Mouse (Mus musculus) thymus, postnatal 10 days (tissue): Measurements from ENCODE around the gene Tmem231.

Experiments used
- DNase-seq, 2 experiments: peaks; one replicate each; pipeline ENCODE4 v3.0.0; 2021; ENCODE audit warnings: low spot score in 2 of 2

Gene Tmem231

GRCm38 (mm10) chr8:111909621-111910450 is 23.8 kb downstream of the Tmem231 start, which contains the start of gene Chst5:
TSS of gene Chst5 (minus strand) at chr8:111910447.
- no peak for DNase-seq

GRCm38 (mm10) chr8:111905500-111906121 is 28.1 kb downstream of the Tmem231 start:
- DNase-seq: no peak

DNA sequence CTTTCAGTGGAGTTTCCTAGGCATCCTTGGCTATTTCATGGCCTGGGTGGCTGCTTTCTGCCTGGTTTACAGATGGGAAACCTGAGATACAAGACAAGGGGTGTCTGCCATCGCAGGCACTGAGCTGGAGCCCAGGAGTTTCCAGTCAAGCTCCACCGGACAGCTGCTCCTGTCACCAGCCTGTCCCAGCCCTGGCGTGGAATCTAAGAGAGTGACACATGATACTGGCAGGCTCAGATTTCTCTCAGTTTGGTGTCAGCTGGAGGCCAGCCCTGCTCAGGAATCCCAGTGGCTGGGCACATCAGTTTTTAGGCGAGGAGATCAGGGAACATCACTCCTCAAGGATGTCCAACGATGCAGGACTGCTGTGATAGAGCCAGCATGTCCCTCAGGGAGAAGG is 31.6 kb downstream of the Tmem231 start:
- no peak for DNase-seq

GRCm38 (mm10) chr8:111898586-111898985 is 35.1 kb downstream of the Tmem231 start:
- no peak for DNase-seq

DNA sequence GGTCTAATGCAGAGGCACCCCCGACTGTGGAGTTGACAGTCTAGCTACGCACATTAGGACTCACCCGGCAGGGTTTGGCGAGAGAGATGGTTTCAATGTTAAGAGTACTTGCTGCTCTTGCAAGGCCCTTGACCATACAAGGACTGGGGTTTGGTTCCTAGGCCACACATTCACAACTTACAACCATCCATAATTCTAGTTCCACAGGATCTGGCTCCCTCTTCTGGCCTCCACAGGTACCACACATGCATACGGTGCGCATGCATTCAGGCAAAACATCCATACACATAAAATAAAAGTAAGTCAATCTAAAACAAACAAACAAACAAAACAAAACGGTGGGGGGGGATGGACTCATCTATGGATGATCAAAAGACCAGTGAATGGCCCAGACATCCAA is 38.7 kb downstream of the Tmem231 start:
- DNase-seq: no peak

- DNase-seq: no peak
Measured at GRCm38 (mm10) chr8:111892615-111893014, 41.1 kb downstream of the Tmem231 start.

DNA sequence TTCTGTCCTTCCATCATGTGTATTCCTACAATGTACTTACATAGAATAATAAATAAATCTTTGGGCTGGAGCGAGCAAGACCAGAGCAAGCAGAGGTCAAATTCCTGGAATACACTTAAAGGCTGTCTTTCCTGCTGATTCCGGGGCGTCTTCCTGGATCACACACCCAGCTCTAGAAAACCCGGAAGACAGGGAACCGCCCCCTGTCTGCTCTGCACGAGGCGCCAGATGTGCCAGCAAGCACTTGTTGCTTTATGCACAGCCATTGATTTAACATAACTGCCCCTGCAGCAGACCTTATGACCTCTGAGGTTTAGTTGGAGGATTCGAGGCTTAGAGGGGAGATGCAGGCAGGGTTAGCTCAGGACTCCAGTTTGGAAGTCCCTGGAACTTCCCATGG is 41.7 kb downstream of the Tmem231 start:
- no peak for DNase-seq

- DNase-seq: no peak
Measured at GRCm38 (mm10) chr8:111890911-111891303, 42.8 kb downstream of the Tmem231 start.

DNA sequence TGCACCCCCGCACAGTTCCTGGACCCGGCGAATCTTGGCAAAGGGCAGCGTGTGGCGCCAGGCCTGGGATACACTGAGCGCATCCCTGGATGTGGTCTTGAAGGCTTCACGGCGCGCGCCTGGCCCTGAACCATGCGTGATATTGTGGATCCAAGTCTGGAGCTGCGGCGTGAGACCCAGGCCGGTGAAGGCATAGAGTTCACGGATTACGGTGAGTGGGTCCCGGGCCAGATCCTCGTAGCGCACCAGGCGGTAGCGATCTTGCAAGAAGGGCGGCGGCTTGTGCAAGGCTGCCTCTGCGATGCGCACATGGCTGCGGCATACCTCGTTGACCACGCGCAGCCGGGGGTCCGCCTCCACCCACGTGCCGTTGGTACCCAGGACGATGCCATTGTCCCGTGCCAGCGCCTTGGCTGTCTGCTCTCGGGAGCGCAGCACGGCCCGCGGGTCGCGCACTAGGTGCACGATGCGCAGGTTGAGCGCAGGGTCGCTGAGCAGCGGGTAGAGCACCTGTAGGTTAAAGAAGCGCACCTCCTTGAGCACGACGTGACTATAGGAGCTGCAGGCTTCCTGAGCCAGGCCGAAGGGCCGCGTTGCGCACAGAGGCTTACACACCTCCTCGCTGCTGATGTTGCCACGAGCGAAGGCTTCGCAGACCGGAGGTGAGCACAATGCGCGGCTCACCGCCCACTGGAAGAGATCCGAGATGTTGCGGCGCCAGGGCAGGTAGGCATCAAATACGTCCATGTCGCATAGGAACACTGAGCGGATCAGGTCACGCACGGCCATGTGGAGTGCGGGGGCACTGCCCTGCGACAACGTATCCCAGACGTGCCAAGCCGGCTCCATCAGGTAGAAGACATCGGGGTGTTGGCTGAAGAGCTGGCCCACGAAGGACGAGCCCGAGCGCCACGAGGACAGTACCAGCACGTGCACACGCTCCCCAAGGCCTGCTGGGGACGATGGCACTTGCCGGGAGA is 43.5 kb downstream of the Tmem231 start:
- DNase-seq: no peak

DNA sequence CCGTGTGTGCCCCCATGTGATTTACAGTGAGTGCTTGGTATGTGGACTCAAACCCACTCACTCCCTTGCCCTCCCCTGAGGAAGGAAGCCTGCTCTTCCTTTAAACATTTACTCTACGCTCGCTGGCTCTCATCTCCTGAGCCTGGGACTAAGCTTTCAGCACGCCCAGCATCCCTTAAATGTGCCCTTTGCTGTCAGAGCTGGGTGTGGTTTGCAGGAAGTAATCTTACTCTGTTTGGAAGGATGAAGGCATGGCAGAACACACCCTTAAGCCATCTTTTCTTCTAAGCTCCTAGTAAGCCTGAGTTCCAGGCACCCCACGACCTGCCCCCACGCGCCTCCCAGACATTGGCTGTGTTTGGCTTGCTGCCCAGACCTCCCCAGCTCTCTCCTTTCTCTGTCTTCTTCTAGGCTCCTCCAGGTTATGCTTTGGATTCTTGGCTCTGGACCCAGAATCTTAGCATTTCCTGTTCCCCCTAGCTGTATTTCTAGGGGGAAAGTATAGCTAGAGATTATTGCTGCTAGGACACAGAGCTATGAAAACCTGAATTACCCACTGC is 45.5 kb downstream of the Tmem231 start:
- no peak for DNase-seq

DNA sequence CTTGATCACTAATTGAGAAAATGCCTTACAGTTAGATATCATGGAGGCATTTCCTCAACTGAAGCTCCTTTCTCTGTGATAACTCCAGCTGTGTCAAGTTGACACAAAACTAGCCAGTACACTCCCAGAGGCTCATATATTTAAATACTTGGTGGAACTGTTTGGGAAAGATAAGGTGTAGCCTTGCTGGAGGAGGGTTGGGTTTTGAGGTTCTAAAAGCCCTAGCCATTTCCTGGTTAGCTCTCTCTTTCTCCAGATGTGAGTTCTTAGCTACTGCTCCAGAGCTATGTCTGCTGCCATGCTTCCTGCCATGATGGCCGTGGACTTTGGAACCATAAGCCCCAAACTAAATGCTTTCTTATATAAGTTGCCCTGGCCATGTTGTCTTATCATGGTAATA is 46.2 kb downstream of the Tmem231 start:
- no peak for DNase-seq

- no peak for DNase-seq
Measured at GRCm38 (mm10) chr8:111883615-111884014, 50.1 kb downstream of the Tmem231 start.

DNA sequence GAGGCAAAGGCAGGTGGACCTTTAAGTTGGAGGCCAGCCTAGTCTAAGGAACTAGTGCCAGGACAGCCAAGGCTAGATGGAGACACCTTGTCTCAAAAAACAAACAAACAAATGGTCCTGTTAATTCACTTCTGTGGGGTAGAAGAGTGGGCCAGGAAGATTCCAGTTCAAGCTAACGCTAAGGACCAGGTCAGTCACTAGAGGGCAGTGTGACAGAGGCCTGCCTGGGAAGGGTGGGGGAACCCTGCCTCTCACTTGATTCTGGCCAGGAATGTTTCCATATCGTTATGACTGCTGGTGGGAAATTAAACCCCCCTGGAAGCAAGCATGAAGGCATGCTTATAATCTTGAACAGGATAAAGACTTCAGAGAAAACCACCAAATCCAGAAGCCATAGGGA is 52.1 kb downstream of the Tmem231 start:
- DNase-seq: peak in 1 of 2 experiments; percentile 49

DNA sequence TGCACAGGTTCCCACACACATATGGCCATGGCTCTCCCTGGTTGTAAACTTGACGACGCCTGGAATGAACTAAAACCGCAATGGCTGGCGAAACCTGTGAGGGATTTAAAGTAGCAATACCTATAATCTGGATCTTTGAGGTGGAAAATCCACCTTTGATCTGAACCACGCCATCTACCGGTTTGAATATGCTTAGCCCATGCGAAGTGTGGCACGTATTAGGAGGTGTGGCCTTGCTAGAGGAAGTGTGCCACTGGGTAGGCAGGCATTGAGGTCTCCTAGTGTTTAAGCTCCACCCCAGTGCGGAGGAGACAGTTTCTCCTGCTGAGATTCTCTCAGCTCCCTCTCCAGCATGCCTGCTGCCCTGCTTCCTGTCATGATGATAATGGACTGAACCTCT is 56.0 kb downstream of the Tmem231 start:
- no peak for DNase-seq

- DNase-seq: peak; percentile 93 to 98
Measured at GRCm38 (mm10) chr8:111876355-111876948, 57.2 kb downstream of the Tmem231 start, which contains the start of gene Tmem170. TSS of gene Tmem170 (minus strand) at chr8:111876750.

DNA sequence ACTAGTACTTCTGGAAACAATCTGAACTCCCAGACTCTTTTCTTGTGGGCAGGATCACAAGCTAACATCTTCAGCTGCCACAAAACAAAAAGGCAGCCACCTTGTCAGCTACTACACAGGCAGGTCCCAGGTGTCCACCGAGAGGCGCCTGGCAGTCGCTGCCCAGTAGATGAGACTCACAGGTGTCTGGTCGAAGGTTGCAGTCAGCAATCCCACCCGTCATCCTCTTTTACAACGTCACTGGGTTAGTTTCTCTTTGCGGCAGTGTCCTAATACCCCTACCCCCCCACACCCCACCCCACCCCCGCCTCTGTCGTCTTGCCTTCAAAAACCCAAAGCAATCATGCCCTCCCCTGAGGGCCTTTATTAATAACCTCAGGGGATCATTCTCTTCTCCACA is 57.9 kb downstream of the Tmem231 start:
- DNase-seq: peak in 1 of 2 experiments; percentile 12

- no peak for DNase-seq
Measured at GRCm38 (mm10) chr8:111871278-111871677, 62.4 kb downstream of the Tmem231 start.

GRCm38 (mm10) chr8:111870379-111870778 is 63.3 kb downstream of the Tmem231 start:
- DNase-seq: no peak

GRCm38 (mm10) chr8:111868664-111869063 is 65.0 kb downstream of the Tmem231 start:
- DNase-seq: no peak

GRCm38 (mm10) chr8:111865857-111866256 is 67.8 kb downstream of the Tmem231 start:
- DNase-seq: no peak
